Mouse (Mus musculus) urinary bladder, postnatal 10 days (tissue): Measurements from ENCODE around the gene St3gal6.

Experiments used
- DNase-seq: peaks from one replicate; pipeline ENCODE4 v3.0.0; 2022; ENCODE audit warnings: low spot score

St3gal6 gene

DNA sequence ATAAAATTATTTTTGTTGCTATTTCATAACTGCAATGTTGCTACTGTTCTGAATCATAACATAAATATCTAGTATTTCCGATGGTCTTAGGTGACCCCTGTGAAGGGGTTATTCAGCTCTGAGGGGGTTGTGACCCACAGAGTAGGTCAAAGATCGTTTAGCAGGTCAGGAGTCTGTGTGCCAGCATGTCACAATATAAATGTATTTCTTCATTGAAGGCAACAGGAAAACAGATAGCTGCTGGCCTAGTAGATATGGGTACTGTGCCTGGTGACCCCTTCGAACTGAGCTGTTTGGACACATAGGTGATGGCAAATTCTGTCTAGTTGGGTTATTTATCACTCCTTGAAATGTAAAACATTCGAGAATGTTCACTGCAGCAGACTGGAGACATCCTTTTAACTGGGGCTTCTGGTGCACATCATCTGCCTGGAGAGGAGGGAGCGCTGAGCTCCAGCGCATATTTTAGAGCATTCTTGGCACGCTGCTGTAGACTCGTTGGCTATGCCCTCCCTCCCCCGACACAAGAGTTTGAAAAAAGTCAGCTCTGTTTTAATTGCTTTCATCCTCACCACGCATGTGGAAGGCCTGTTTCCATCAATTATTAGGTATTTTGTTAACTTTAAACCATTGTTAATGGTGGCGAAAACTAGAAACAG is 102.2 kb downstream of the St3gal6 start:
- DNase-seq: no peak
